Mouse (Mus musculus) T-cell, adult 2 months (primary cell): ENCODE measurements around the gene Otop2.
A peak's percentile ranks its signal among the peaks of the same experiment; 100 is the strongest.

Source experiments
- DNase-seq: peaks from one replicate; pipeline ENCODE4 v3.0.0; 2022; ENCODE audit warnings: low spot score

Gene Otop2

GRCm38 (mm10) chr11:115298160-115298559, 8.8 kb upstream of the Otop2 start:
- DNase-seq, result no peak

GRCm38 (mm10) chr11:115300745-115301144, 6.2 kb upstream of the Otop2 start:
- no peak for DNase-seq

- no peak for DNase-seq
These were observed 5.6 kb upstream of the Otop2 start for GRCm38 (mm10) chr11:115301351-115301750.

- no peak for DNase-seq
These were observed 3.8 kb upstream of the Otop2 start for GRCm38 (mm10) chr11:115303167-115303566.

GRCm38 (mm10) chr11:115308781-115309180, 1.8 kb downstream of the Otop2 start:
- no peak for DNase-seq

GRCm38 (mm10) chr11:115314249-115314648, 7.3 kb downstream of the Otop2 start:
- no peak for DNase-seq

GRCm38 (mm10) chr11:115317204-115317603, 10.2 kb downstream of the Otop2 start:
- DNase-seq, result no peak

GRCm38 (mm10) chr11:115318245-115319027, 11.5 kb downstream of the Otop2 start:
- no peak for DNase-seq

- no peak for DNase-seq
These were observed 12.9 kb downstream of the Otop2 start for GRCm38 (mm10) chr11:115319704-115320383.

GRCm38 (mm10) chr11:115321906-115322693, 15.1 kb downstream of the Otop2 start, which contains the start of gene Ush1g:
TSS of gene Ush1g (minus strand) at chr11:115322041.
- peak; percentile 46 for DNase-seq

- DNase-seq, result no peak
These were observed 16.4 kb downstream of the Otop2 start for GRCm38 (mm10) chr11:115323354-115323753.

- DNase-seq, result no peak
These were observed 19.8 kb downstream of the Otop2 start for GRCm38 (mm10) chr11:115326730-115327129.

- DNase-seq, result peak; percentile 20
These were observed 22.4 kb downstream of the Otop2 start for GRCm38 (mm10) chr11:115329339-115329738.

GRCm38 (mm10) chr11:115334531-115334930, 27.6 kb downstream of the Otop2 start, which contains the start of gene Otop3:
TSS of gene Otop3 (plus strand) at chr11:115334731.
- no peak for DNase-seq

GRCm38 (mm10) chr11:115335223-115335622, 28.3 kb downstream of the Otop2 start:
- DNase-seq, result no peak

- no peak for DNase-seq
These were observed 29.2 kb downstream of the Otop2 start for GRCm38 (mm10) chr11:115336115-115336514.

- no peak for DNase-seq
These were observed 30.4 kb downstream of the Otop2 start for GRCm38 (mm10) chr11:115337350-115337749.

GRCm38 (mm10) chr11:115337826-115338225, 30.9 kb downstream of the Otop2 start:
- no peak for DNase-seq

GRCm38 (mm10) chr11:115341246-115341645, 34.3 kb downstream of the Otop2 start:
- DNase-seq, result no peak

- no peak for DNase-seq
These were observed 34.9 kb downstream of the Otop2 start for GRCm38 (mm10) chr11:115341866-115342265.

GRCm38 (mm10) chr11:115344967-115345366, 38.0 kb downstream of the Otop2 start:
- DNase-seq, result no peak

- no peak for DNase-seq
These were observed 38.6 kb downstream of the Otop2 start for GRCm38 (mm10) chr11:115345515-115345914.
